Mouse (Mus musculus) olfactory bulb, adult 2 months (tissue): ENCODE data around the gene Narfl.

Experiments
- CTCF ChIP-seq: fragments of 200-500 bp; IDR thresholded peaks from 2 replicates; pipeline ENCODE4 v1.5.1; 2012; ENCODE audit warnings: low read depth, mild to moderate bottlenecking, low read length, moderate library complexity; ENCODE audit not compliant: insufficient read depth
- POLR2A ChIP-seq: fragments of 200-500 bp; IDR thresholded peaks from 2 replicates; pipeline ENCODE4 v1.6.1; 2012; ENCODE audit warnings: mild to moderate bottlenecking, low read depth, low read length, moderate library complexity; ENCODE audit not compliant: insufficient read depth

GRCm38 (mm10) chr17:25769331-25769730, 4.2 kb upstream of the Narfl start:
- TF ChIP-seq CTCF, result no peak
- no peak for TF ChIP-seq POLR2A
